2 mouse cellular contexts compared by ENCODE assay signal in genomic region chr7:127152464-127152863, GRCm38 (mm10).
TF ChIP-seq lines count a peak whose summit lies in the region.

No protein-coding gene starts in this region.

TF ChIP-seq in CH12.LX, 34 proteins besides CTCF, POLR2A, EP300 and RAD21:
- TF ChIP-seq ZKSCAN1 (IDR thresholded peaks at IDR 0.05; ENCODE audit: borderline replicate concordance, low read depth, low read length) (peak; percentile 68), MAFK (IDR thresholded peaks at IDR 0.05; ENCODE audit: insufficient replicate concordance, low read length) (no peak)
TF ChIP-seq in CH12.LX: peak in this region for 1.

TF ChIP-seq in MEL, 35 proteins besides CTCF, POLR2A, EP300 and RAD21:
- TF ChIP-seq KAT2A (conservative IDR thresholded peaks at IDR 0.05; ENCODE audit: low read depth, low read length) (no peak), ZKSCAN1 (IDR thresholded peaks at IDR 0.05; ENCODE audit: low read depth, low read length) (peak; percentile 87), SMC3 (IDR thresholded peaks at IDR 0.05; ENCODE audit: low read depth, low read length) (no peak)
TF ChIP-seq in MEL: peak in this region for 1.
